15 mouse cellular contexts compared by ENCODE assay signal in the genomic region with DNA sequence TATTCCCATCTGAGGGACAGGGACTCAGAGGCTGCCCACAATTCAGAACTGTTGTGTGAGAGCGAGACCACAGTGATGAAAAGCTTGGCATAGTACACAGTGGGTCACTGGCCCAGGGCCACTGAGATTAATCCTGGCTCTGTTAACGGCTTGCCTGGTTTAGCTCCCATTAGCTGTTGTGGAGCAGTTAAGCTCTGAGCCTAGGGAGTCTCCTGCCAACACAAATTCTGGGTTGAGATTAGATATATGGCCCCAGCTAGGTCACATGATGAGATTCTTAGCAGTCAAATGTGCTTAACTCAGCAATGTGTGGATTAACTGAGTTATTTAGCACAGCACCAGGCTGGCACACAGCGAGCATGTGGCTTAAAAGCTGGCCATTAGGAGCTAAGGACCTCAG.
DNase-seq lines count a peak whose midpoint lies in the region; ATAC-seq and TF ChIP-seq lines count a peak whose summit lies in the region.
"Had no signal": no experiment of that assay in that cellular context is flagged by ENCODE, and none has a peak within 500 bp of the region (broad histone marks: within the 10 kb centered on the region; RNA-seq: fewer than 3 reads in every experiment).

No protein-coding gene starts in this region.

- no peak overlapping the region for H3K4me2 ChIP-seq in heart, embryonic 13.5 days
- H3K4me2 ChIP-seq: embryonic facial prominence, embryonic 13.5 days; liver, embryonic 12.5 days; midbrain, embryonic 11.5 days had no signal

- H3K9ac ChIP-seq in heart, embryonic 13.5 days = no peak overlapping the region
- H3K9ac ChIP-seq: embryonic facial prominence, embryonic 13.5 days; liver, embryonic 12.5 days had no signal

- H3K27me3 ChIP-seq in heart, embryonic 13.5 days (replicated peaks) = peaks cover 93% of the 10 kb centered on the region
- H3K27me3 ChIP-seq: embryonic facial prominence, embryonic 13.5 days; liver, embryonic 12.5 days had no signal

- ATAC-seq in heart, embryonic 13.5 days (ENCODE audit: extremely low read depth, insufficient number of reproducible peaks, low FRiP score, low TSS enrichment) = peak; percentile 45; the same call in 1 of the 2 replicates
- peak; percentile 52; the same call in 1 of the 2 replicates for ATAC-seq in megakaryocyte-erythroid progenitor cell, adult 5-6 weeks (replicated peaks; ENCODE audit: low FRiP score, low TSS enrichment, poor library complexity, severe bottlenecking)
- ATAC-seq: liver, embryonic 12.5 days; lung, postnatal 0 days had no signal

- H3K36me3 ChIP-seq in heart, embryonic 13.5 days = peaks cover 22% of the 10 kb centered on the region

- no peak overlapping the region for H3K27ac ChIP-seq in heart, embryonic 13.5 days (replicated peaks)
- H3K27ac ChIP-seq in left cerebral cortex, adult 2 months = no peak overlapping the region
- H3K27ac ChIP-seq: embryonic facial prominence, embryonic 13.5 days; liver, embryonic 12.5 days had no signal

- WGBS in heart, embryonic 13.5 days = 48% methylated on average over 3 of the region's 3 CpGs

- H3K9me3 ChIP-seq in heart, embryonic 13.5 days = no peaks in the 10 kb centered on the region
- H3K9me3 ChIP-seq: embryonic facial prominence, embryonic 13.5 days; liver, embryonic 12.5 days had no signal

- peak; percentile 55 for DNase-seq in cerebellum, adult 11-12 months
- DNase-seq in cerebellum, adult 9-10 months = no peak
- DNase-seq in heart, adult 8-10 months (ENCODE audit: low spot score) = no peak
- peak; percentile 66 for DNase-seq in left cerebral cortex, postnatal 4 days
- no peak for DNase-seq in left cerebral cortex, adult 2 months (ENCODE audit: extremely low spot score in 1 of 2, low spot score in 2 of 2)
- no peak for DNase-seq in lung, postnatal 25 days (ENCODE audit: low spot score)
- DNase-seq: adrenal gland, postnatal 25 days; heart, postnatal 14 days; kidney, adult 11 months had no signal

- TF ChIP-seq CTCF in left cerebral cortex, adult 2 months (IDR thresholded peaks at IDR 0.05) = no peak

- H3K4me3 ChIP-seq in heart, embryonic 13.5 days = no peak overlapping the region
- H3K4me3 ChIP-seq in left cerebral cortex, adult 2 months = no peak overlapping the region
- H3K4me3 ChIP-seq: embryonic facial prominence, embryonic 13.5 days; liver, embryonic 12.5 days had no signal

- H3K4me1 ChIP-seq in heart, embryonic 13.5 days = peaks cover 19% of the 10 kb centered on the region
- H3K4me1 ChIP-seq: embryonic facial prominence, embryonic 13.5 days had no signal

- intact Hi-C loops in left cerebral cortex, postnatal 4 days (cut with DNase I) = no loop called here
- intact Hi-C loops in left cerebral cortex, adult 2 months (cut with DNase I) = no loop called here

Comparison
In these comparisons a context has a peak if more than half of its experiments do, and no peak if none do; other contexts are left out.
1. DNase-seq: peak in cerebellum, adult 11-12 months (single experiment) and left cerebral cortex, postnatal 4 days (single experiment); none in cerebellum, adult 9-10 months (single experiment), heart, adult 8-10 months (single experiment), left cerebral cortex, adult 2 months (0 of 2) and lung, postnatal 25 days (single experiment).